Mouse (Mus musculus) inflammation-experienced regulatory T-cells, adult 6 months (primary cell): ENCODE data around the gene Shroom3. TPM values are rescaled to one million over a fixed set of nuclear protein-coding genes. Genes with fewer than 3 reads are reported as not detected.

ENCODE experiments used
- polyA plus RNA-seq, 3 experiments: library from polyadenylated mRNA; unstranded; fragments of 100-300 nt; shearing (Covaris generic); gene quantifications; one replicate each; pipeline ENCODE4 v1.2.1; 2017

Gene Shroom3
- polyA plus RNA-seq, 3 experiments from 2014 or later: 0.05 TPM; not detected in 2

Other genes with a start within 250 kb of the Shroom3 start
- gene Nup54, start 248.2 kb upstream of the Shroom3 start, polyA plus RNA-seq: 10 to 100 TPM; 32.4 to 55.2 (median 40.2) TPM
- 1 to 10 TPM; 8.3 to 9.2 (median 8.5) TPM for gene Scarb2, start 176.6 kb upstream of the Shroom3 start, polyA plus RNA-seq
- gene Fam47e, start 128.4 kb upstream of the Shroom3 start, polyA plus RNA-seq: not detected
- gene Stbd1, start 80.4 kb upstream of the Shroom3 start, polyA plus RNA-seq: 1 to 10 TPM in 1 of 3 experiments, not detected in 2; 1.2 TPM
- not detected for gene Ccdc158, start 8.2 kb upstream of the Shroom3 start, polyA plus RNA-seq